Mouse (Mus musculus): ENCODE results near the gene Hmgcr. TPM values are rescaled to one million over a fixed set of nuclear protein-coding genes. Genes with fewer than 3 reads are reported as not detected.

Hmgcr gene
- total RNA-seq, 1 experiment from 2014 or later = 49.8 TPM

Other genes with a start within 250 kb of the Hmgcr start
- gene Ankdd1b, start 199.7 kb downstream of the Hmgcr start, total RNA-seq (2017) = 0.19 TPM in 1 of 3 replicates, not detected in the others
- gene Gm17622, start 180.2 kb downstream of the Hmgcr start, total RNA-seq (2017) = not detected in 3 replicates
- gene Polk, start 128.4 kb downstream of the Hmgcr start, total RNA-seq (2017) = 8.2 to 34.9 TPM (median 12.2 TPM) in 3 replicates
- gene Col4a3bp, start 128.3 kb downstream of the Hmgcr start, total RNA-seq (2017) = 65.6 to 111 TPM (median 93.7 TPM) in 3 replicates
- not detected in 3 replicates for gene Ankrd31, start 77.3 kb upstream of the Hmgcr start, total RNA-seq (2017)

Measured in monocyte, adult 5-6 weeks (primary cell).